Mouse (Mus musculus) midbrain, embryonic 15.5 days (tissue): ENCODE measurements around the gene Tspan18. TPM values are rescaled to one million over a fixed set of nuclear protein-coding genes. Genes with fewer than 3 reads are reported as not detected.

Experiments used
- ATAC-seq: fragments of 200-750 bp; cut with Nextera tagmentation; replicated peaks from 2 replicates; pipeline ENCODE4 v1.8.0; 2017; ENCODE audit warnings: moderate TSS enrichment
- H3K27ac ChIP-seq: fragments of 300-500 bp; sonication (generic); 2 replicates; pipeline ENCODE4 v1.5.1; 2015; ENCODE audit warnings: mild to moderate bottlenecking, inconsistent platforms
- H3K27me3 ChIP-seq: fragments of 300-500 bp; sonication (generic); replicated peaks from 2 replicates; pipeline ENCODE4 v1.6.1; 2015; ENCODE audit warnings: inconsistent platforms
- H3K36me3 ChIP-seq: fragments of 300-500 bp; sonication (generic); replicated peaks from 2 replicates; pipeline ENCODE4 v1.6.1; 2015; ENCODE audit warnings: inconsistent platforms
- H3K4me1 ChIP-seq: fragments of 300-500 bp; sonication (generic); 2 replicates; pipeline ENCODE4 v1.6.1; 2015; ENCODE audit warnings: inconsistent platforms
- H3K4me2 ChIP-seq: fragments of 300-500 bp; sonication (generic); 2 replicates; pipeline ENCODE4 v1.6.1; 2015; ENCODE audit warnings: inconsistent platforms, mild to moderate bottlenecking, moderate library complexity
- H3K4me3 ChIP-seq: fragments of 300-500 bp; sonication (generic); 2 replicates; pipeline ENCODE4 v1.5.1; 2015; ENCODE audit warnings: mild to moderate bottlenecking, inconsistent platforms
- H3K9ac ChIP-seq: fragments of 300-500 bp; sonication (generic); 2 replicates; pipeline ENCODE4 v1.6.1; 2015; ENCODE audit warnings: mild to moderate bottlenecking, inconsistent platforms
- H3K9me3 ChIP-seq: fragments of 300-500 bp; sonication (generic); 2 replicates; pipeline ENCODE4 v1.6.1; 2016; ENCODE audit warnings: inconsistent platforms
- WGBS: fragments of 180-500 bp; shearing (Covaris S2); methylation state at CpG from one replicate; pipeline ENCODE4 v1.1.7; 2015; ENCODE audit warnings: mixed read lengths; 5-methylcytosine and 5-hydroxymethylcytosine counted together
- polyA plus RNA-seq: library from polyadenylated mRNA; unstranded; fragments of >200 nt; fragmentation: Nextera tagmentation; extraction: Ambion mirVana; gene quantifications from 2 replicates; pipeline ENCODE4 v1.2.1, GENCODE M21; 2015

Gene Tspan18
- polyA plus RNA-seq, 1 experiment from 2014 or later, result 22.6 TPM

- Histone ChIP-seq H3K9me3 (no peaks in the 10 kb centered on the region), H3K4me1 (peaks cover 27% of the 10 kb centered on the region), H3K27ac (peak overlapping the region; percentile 17; the same call in 1 of the 2 replicates), H3K27me3 (no peaks in the 10 kb centered on the region), H3K4me2 (no peak overlapping the region), H3K9ac (no peak overlapping the region), H3K36me3 (no peaks in the 10 kb centered on the region), H3K4me3 (no peak overlapping the region)
- 61% methylated on average over 5 of the region's 5 CpGs for WGBS
- ATAC-seq, result no peak
These were observed 163.5 kb downstream of the Tspan18 start for GRCm38 (mm10) chr2:93170845-93171200.

GRCm38 (mm10) chr2:93170156-93170844 lies 164.0 kb downstream of the Tspan18 start:
- ATAC-seq, result no peak
- Histone ChIP-seq H3K27ac (peak overlapping the region; percentile 17; the same call in 1 of the 2 replicates), H3K9me3 (no peaks in the 10 kb centered on the region), H3K27me3 (no peaks in the 10 kb centered on the region), H3K9ac (no peak overlapping the region), H3K4me3 (no peak overlapping the region), H3K4me1 (peaks cover 24% of the 10 kb centered on the region), H3K36me3 (no peaks in the 10 kb centered on the region), H3K4me2 (no peak overlapping the region)
- 77% methylated on average over 19 of the region's 19 CpGs for WGBS

DNA sequence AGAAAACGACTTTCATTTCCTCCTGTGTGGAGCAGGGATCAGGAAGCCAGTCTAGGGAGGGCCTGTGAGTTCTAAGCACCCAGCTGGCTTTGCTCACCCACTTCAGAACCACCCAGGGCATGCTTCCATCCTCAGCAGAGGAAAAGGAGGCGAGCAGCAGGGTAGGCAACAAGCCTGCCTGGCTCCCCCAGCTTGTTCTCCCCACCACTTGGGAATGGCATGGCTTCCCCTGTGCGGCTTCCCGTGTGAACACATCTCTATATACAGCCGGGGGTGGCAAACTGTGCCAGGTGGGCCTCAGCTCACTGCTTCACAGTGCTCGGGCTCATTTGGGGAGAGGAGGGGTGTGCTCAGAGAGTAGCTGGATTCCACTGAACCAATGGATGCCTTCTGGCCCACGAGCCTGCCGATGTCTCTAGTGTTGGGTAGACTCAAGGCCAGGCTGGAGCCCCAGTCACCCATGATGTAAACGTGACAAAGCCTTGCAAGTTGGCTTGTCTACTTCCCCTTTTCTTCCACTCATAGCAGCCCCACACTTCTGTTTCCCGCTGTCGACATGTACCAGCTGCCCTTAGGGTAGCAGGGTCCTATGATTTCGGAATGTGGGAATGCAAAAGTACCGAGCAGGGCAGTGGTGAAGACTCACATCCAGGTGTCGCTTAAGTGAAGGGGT lies 167.4 kb downstream of the Tspan18 start:
- Histone ChIP-seq H3K27ac (peak overlapping the region; percentile 36), H3K4me3 (no peak overlapping the region), H3K4me1 (peaks cover 11% of the 10 kb centered on the region), H3K36me3 (no peaks in the 10 kb centered on the region), H3K4me2 (no peak overlapping the region), H3K9ac (no peak overlapping the region), H3K27me3 (no peaks in the 10 kb centered on the region), H3K9me3 (no peaks in the 10 kb centered on the region)
- ATAC-seq, result no peak
- WGBS, result 86% methylated on average over 14 of the region's 14 CpGs

DNA sequence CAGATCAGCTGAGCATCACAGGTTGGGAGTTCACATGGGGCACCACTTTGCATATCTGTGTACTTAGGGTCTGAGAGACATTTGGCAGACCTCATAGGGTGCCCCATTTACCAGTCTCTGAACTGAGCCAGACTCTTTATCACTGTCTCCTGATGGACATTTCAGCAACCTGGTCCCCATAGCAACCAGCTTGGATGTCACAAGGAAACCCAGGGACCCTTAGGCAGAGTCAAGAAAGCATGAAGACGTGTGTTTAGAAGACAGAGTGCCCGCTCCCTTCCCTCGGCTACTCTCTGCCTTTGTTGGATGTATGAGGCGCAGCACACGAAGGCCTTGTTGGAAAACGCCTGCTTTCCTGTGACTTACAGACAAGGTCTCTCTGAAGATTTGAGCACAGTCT lies 168.0 kb downstream of the Tspan18 start:
- no peak overlapping the region for H3K4me3 ChIP-seq

GRCm38 (mm10) chr2:93163750-93164335 lies 170.5 kb downstream of the Tspan18 start:
- Histone ChIP-seq H3K27me3 (no peaks in the 10 kb centered on the region), H3K4me1 (peaks cover 16% of the 10 kb centered on the region), H3K9ac (no peak overlapping the region), H3K36me3 (no peaks in the 10 kb centered on the region), H3K4me3 (no peak overlapping the region), H3K9me3 (no peaks in the 10 kb centered on the region), H3K4me2 (no peak overlapping the region), H3K27ac (no peak overlapping the region)
- no peak for ATAC-seq
- 87% methylated on average over 6 of the region's 6 CpGs for WGBS

More for the DNA sequence above, 168.0 kb downstream of the Tspan18 start:
- peak; percentile 21; the same call in 1 of the 2 replicates for ATAC-seq
- H3K36me3 ChIP-seq, result no peaks in the 10 kb centered on the region
- no peak overlapping the region for H3K4me2 ChIP-seq
- H3K27ac ChIP-seq, result peak overlapping the region; percentile 36
- no peaks in the 10 kb centered on the region for H3K27me3 ChIP-seq
- H3K9me3 ChIP-seq, result no peaks in the 10 kb centered on the region
- H3K4me1 ChIP-seq, result peaks cover 11% of the 10 kb centered on the region
- H3K9ac ChIP-seq, result no peak overlapping the region
- WGBS, result 53% methylated on average over 6 of the region's 6 CpGs

DNA sequence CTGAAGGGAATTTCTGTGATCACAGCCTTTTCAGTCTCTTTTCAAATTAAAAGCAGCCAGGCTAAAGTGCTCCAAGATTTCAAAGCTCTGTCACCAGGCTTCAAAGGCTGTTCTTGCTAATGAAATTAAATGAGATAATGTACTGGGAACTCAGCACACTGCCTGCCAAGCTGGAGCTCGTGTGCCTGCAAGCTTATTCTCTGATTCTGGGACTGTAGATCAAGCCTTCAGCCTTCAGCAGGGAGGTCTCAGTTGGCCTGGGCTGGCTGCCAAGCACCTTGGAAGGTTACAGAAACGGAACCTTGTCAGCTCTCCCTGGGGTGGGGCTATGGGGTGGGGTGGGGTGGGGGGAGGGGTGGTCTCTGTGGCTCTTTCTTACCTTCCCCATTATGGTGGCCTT lies 171.0 kb downstream of the Tspan18 start:
- no peak overlapping the region for H3K4me3 ChIP-seq
- peaks cover 16% of the 10 kb centered on the region for H3K4me1 ChIP-seq
- 21% methylated on average over 2 of the region's 2 CpGs for WGBS
- H3K9ac ChIP-seq, result no peak overlapping the region
- no peak overlapping the region for H3K4me2 ChIP-seq
- no peaks in the 10 kb centered on the region for H3K9me3 ChIP-seq
- no peaks in the 10 kb centered on the region for H3K36me3 ChIP-seq
- H3K27ac ChIP-seq, result no peak overlapping the region; the same call in 1 of the 2 replicates
- no peak for ATAC-seq
- no peaks in the 10 kb centered on the region for H3K27me3 ChIP-seq

DNA sequence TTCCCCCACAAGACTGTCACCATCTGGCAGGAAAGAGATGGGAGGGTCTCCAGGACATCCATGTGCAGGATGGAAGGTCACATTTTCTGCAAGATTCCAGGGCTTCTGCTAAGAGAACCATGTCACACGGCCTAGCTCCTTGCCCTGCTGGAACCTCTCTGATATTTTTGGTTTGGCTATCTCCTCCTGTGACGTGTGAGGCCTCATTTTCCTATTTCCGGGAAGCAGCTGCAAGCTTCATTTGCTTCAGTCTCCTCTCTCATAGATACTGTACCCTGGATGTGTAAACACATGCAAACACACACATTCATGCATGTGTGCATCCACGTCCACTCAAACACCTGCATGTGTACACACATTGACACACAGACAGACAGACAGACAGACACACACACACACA lies 171.5 kb downstream of the Tspan18 start:
- WGBS, result 87% methylated on average over 4 of the region's 4 CpGs
- H3K36me3 ChIP-seq, result no peaks in the 10 kb centered on the region
- H3K27ac ChIP-seq, result no peak overlapping the region; the same call in 1 of the 2 replicates
- H3K27me3 ChIP-seq, result no peaks in the 10 kb centered on the region
- no peaks in the 10 kb centered on the region for H3K9me3 ChIP-seq
- H3K4me1 ChIP-seq, result peaks cover 16% of the 10 kb centered on the region
- H3K4me3 ChIP-seq, result no peak overlapping the region
- no peak overlapping the region for H3K9ac ChIP-seq
- no peak for ATAC-seq
- H3K4me2 ChIP-seq, result no peak overlapping the region

DNA sequence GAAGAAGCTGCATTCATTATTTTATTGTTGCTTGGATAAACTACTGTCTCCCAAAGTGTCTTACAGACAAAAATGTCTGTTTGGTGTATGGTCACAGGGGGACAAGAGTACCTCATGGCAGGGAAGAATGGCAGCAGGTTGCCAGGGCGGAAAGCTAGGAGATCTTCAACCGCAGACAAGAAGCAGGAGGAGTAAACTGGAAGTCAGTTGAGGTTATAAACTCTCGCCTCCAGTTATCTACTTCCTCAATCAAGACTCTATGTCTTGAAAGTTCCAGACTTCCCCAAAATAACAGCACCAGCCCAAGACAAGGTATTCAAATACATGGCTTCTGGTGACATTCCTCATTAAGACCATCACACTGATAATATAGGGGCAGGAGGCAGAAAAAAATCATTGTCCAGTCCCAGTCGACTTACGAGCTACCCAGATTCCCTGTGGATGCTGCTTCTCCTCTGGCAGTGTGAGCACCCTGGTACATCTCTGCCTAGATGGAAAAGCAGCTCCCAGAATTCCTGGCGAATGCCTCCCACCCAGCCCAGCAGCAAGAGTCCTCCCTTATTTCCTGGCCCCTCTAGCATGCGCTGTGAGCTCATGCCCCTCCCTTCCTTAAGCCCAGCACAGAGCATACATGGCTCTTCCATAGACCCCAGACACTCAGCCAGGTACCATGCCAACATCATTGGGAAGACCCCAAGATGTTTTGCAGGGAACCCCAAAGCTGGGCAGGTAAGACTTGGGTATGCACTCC lies 172.2 kb downstream of the Tspan18 start:
- no peak overlapping the region for H3K4me3 ChIP-seq
- H3K4me1 ChIP-seq, result peaks cover 16% of the 10 kb centered on the region
- no peaks in the 10 kb centered on the region for H3K9me3 ChIP-seq
- WGBS, result 85% methylated on average over 7 of the region's 7 CpGs
- no peaks in the 10 kb centered on the region for H3K27me3 ChIP-seq
- H3K27ac ChIP-seq, result no peak overlapping the region
- H3K4me2 ChIP-seq, result no peak overlapping the region
- H3K36me3 ChIP-seq, result no peaks in the 10 kb centered on the region
- H3K9ac ChIP-seq, result no peak overlapping the region
- ATAC-seq, result no peak

GRCm38 (mm10) chr2:93160467-93161035 lies 173.8 kb downstream of the Tspan18 start:
- Histone ChIP-seq H3K27me3 (no peaks in the 10 kb centered on the region), H3K4me3 (no peak overlapping the region), H3K4me1 (peaks cover 7% of the 10 kb centered on the region; the same call in 1 of the 2 replicates), H3K4me2 (no peak overlapping the region), H3K9me3 (no peaks in the 10 kb centered on the region), H3K36me3 (no peaks in the 10 kb centered on the region), H3K27ac (peak overlapping the region; percentile 52; the same call in 1 of the 2 replicates), H3K9ac (no peak overlapping the region)
- ATAC-seq, result no peak
- WGBS, result 45% methylated on average over 4 of the region's 4 CpGs

- Histone ChIP-seq H3K9me3 (no peaks in the 10 kb centered on the region), H3K4me3 (no peak overlapping the region), H3K27ac (no peak overlapping the region), H3K27me3 (no peaks in the 10 kb centered on the region), H3K4me2 (no peak overlapping the region), H3K9ac (no peak overlapping the region), H3K4me1 (no peaks in the 10 kb centered on the region), H3K36me3 (no peaks in the 10 kb centered on the region)
- WGBS, result 85% methylated on average over 1 of the region's 1 CpGs
- no peak for ATAC-seq
These were observed 179.7 kb downstream of the Tspan18 start for GRCm38 (mm10) chr2:93154486-93155032.

DNA sequence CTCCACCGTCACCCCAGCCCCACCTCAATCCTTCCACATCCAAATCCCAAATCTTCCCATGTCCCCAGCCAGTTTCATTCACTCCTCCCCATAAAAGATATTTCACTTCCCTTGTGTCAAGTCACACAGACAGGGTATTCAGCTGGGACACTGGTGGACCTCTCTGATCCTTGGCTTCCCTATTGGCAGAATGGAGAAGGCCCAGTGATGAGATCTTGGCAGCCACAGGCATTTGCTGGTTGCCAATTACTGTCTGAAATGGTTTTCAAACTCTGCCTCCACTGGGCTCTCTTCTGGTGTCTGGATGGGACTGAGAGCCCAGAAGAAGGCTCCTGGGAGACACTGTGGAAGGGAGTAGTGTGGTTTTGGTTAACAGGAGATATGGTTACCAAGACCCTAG lies 180.5 kb downstream of the Tspan18 start:
- H3K9ac ChIP-seq, result no peak overlapping the region
- ATAC-seq, result no peak
- H3K9me3 ChIP-seq, result no peaks in the 10 kb centered on the region
- H3K4me2 ChIP-seq, result no peak overlapping the region
- H3K4me3 ChIP-seq, result no peak overlapping the region
- WGBS, result 77% methylated on average over 1 of the region's 1 CpGs
- no peak overlapping the region for H3K27ac ChIP-seq
- H3K36me3 ChIP-seq, result no peaks in the 10 kb centered on the region
- H3K27me3 ChIP-seq, result no peaks in the 10 kb centered on the region
- no peaks in the 10 kb centered on the region for H3K4me1 ChIP-seq
